Mouse (Mus musculus) CD8-positive naive resting alpha-beta T cell, adult 2 months (primary cell): Measurements from ENCODE around the gene Hs2st1.

ENCODE experiments used
- DNase-seq, 2 experiments: peaks; one replicate each; pipeline ENCODE4 v3.0.0; 2022; ENCODE audit warnings: low read depth in 2 of 2, low spot score in 2 of 2

The Hs2st1 gene

DNA sequence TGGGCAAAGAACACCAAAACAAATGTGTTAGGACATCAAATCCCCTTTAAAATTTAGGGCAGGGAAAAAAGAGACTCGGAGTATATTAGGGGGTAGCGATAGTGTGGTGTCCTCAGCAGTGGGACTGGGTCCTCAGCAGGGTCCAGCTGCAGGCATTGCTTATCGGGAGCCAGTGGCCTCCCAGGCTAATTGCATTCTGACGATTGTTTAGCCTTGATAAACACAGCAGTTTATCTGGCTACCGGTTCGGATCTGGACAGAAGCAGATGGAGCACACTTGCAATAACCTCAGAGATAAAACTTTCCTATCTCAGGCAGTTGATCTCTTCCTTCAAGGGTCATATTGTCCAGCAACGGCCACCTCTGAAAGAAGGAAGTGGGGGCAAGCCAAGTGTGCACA lies 169.1 kb downstream of the Hs2st1 start:
- no peak for DNase-seq

DNA sequence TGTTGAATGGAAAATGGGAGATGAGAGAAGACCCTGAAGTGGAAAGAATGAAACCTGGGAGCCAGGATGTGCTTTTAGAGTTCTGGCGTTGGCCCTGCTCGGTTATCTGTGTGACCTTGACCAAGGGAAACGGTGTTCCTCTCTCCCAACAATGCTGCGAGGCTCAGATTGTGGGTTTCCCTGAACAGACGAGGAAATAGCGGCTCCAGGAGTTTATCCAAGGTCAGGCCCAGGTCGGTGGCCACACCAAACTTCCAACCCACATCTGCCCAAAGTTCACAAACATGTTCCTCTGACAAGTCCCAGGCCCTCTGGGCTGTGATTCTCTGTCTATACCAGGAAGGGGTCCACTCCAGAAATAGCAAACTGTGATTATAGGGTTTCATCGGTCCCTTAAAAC lies 169.6 kb downstream of the Hs2st1 start:
- no peak for DNase-seq

DNA sequence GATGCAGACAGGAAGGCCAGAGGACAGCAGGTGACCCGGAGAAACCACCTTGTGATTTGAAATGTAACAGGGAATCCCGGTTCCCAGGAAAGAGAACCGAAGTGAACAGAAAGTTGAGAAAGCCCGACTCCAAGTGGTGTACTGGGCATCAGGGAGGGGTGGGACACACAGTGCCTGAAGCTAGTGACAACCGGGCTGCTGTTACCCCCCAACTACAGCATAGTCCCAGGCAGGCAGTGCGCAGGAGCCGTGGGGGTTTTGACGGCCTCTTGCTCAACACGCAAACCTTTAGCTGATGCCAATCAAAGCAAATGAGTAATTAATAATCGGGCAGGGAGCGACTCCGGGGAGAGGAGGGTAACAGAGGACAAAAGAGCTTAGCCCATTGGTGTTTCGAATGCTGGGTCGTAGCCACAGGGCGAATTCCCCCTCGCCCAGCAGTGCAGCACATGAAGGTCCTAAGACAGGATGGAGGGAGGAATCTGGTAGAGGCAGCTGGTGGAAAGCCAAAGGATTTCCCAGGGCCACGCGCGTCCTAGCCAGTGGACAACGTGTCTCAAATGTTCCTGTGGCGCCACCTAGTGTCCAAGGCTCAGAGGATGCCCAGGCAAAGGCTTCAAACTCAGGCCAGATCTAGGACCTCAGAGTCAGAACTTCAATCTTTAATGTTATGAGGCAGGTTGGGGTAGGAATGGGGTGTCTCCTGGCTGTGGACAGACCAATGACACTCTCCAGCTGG lies 170.5 kb downstream of the Hs2st1 start:
- peak; percentile 59 to 70 for DNase-seq

DNA sequence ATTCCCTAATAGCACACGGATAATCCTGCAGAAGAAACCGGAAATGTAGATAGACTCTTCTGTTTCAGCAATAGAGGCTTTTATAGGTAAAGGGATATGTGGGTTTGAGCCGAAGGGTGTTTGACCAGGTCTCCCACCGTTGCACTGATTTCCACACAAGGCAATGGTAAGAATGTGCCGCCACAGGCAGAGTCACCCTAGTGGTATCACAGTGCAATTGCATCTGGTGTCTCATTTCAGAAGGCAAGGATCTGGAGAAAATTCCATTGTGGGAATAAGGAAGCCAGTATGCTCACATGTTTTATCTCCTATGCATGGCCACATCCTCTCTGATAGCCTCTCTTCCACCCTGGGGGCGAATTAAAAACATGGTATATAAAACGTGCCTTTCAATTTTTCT lies 171.8 kb downstream of the Hs2st1 start:
- no peak for DNase-seq

DNA sequence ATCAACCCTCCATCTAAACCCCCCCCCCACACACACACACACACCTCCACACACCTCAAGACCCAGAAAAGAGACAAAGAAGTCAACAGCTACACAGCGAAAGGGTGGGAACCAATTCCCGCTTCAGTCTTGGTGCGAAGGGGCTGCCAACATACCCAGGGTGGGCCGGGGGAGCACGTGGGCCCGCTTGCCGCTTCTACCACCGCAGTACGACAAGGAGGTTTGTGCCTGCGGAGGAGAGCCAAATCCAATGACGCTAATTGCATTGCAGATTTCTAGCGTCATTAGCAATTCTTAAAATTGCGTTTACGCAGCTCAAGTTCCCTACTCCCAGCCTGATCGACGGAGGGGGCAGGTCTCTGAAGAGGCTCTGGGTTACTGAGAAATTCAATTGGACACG lies 173.5 kb downstream of the Hs2st1 start:
- no peak for DNase-seq

DNA sequence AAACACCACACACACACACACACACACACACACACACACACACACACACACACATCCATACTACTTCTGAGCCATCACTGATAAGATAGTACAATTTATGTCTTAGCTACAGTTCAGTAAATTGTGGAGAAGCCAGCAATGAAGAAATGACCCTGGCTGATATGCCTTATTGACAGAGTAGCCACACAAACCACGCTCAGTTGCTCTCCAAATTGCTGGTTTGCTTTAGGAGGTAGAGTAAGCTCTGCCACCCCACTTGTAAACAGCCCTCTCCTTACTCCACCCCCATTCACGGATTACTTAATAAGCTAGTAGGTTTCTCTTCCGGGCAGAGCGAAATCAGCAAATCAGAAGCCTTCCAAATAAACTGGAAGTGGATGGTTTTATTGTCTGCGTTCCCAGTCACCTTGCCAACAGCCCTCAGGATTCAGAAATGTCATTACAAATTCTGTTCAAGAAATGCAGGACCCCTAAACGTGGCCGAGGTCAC lies 175.5 kb downstream of the Hs2st1 start:
- DNase-seq, result no peak

DNA sequence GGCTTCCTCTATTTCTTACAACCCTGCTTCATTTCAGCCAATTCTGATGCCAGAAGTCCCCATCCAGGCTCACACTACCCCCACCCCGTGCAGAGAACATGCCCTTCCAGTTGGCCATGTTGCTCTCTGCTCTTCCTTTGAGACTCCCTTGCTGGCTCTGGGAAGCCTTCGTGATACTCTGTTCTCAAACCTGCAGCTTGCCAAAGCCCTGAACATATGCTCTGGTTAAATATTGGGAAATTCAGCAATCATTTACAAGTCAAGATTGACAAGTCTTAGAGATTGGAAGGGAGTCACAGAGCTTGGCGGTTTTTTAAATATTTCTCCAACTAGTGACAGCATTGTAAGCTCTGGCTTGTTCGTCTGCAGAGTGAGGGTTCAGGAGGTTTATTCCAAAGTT lies 183.5 kb downstream of the Hs2st1 start:
- DNase-seq, result no peak

DNA sequence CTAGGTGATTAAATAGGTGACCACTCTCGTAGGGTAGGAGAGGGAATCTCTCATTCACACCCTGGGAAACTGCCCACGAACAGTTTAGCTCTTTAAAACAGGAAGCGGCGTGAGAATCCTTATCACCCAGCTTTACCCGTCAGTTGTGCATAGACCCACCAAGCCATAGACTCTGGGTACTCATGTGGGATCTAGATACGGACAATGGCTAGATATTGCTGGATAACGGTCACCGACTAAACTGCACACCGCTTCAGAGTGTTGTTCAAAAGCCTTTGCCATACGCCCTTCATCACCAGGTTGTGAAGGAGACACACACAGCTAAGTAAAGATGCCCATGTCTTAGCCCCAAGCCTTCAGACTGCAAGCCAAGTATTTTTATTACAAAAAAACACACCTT lies 185.3 kb downstream of the Hs2st1 start:
- DNase-seq, result no peak

DNA sequence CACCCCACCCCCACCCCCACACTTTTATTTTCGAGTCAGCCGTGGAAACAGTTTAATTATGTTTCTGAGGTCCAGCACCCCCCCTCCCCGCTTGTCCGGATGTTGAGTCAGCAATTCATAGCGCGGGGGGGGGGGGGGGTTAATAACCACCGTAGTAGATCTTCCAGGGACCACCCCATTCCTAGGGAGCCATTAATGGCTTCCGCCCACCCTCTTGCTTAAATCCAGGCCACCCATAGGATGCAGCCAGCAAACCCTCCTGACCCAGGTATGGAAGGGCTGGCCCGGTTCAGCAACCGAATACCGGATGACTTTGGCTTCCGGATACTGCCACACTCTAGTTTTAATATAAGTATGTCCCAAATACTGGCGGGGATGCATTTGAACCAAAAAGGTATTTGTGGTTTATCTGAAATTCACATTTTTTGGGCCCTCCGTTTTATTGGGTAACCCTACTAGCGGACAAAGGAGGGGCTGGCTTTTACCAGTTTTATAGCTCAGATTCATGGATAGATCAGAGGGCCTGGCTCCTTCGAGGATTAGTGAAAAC lies 188.5 kb downstream of the Hs2st1 start:
- no peak for DNase-seq

DNA sequence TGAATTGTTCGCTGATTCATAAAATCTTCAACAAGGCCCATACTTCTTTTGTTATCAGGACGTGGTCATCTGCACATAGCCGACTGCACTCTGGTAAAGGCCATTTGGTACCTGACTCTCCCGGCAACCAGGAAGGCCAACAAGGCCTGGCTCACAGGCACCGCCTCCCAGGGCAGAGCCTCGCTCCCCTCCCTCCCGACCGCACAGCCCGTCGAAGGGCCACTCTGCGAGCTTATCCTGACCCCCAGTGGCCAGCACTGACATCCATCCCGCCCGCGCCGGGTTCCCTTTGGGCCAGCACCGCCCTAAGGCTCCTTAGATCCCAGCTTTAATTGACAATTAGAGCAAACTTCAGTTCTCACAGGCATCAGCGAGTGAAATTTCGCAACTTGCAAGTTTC lies 189.1 kb downstream of the Hs2st1 start:
- DNase-seq, result peak; percentile 36 to 50

DNA sequence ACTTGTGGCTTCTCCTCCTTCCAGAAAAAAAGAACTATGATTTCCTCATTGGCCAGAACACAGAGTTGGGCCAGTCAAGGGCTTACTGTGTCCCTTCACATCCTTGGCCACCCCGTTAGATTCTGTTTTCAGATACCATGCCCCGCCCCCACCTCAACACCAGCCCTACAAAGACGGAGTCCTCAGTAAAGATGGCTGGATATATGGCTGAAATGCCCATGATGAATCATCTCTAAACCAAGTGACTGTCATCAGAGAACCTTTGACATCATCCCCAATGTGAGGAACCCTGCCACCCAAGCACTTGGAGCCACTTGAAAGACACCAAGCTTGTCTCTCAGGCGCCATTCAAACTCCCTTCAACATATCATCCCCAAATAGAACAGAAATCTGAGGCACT lies 190.2 kb downstream of the Hs2st1 start:
- DNase-seq, result no peak
